Mouse (Mus musculus) forebrain, embryonic 15.5 days (tissue): ENCODE data around the gene Ank. TPM values are rescaled to one million over a fixed set of nuclear protein-coding genes. Genes with fewer than 3 reads are reported as not detected.

ENCODE experiments used
- ATAC-seq: fragments of 200-750 bp; cut with Nextera tagmentation; replicated peaks from 2 replicates; pipeline ENCODE4 v1.8.0; 2017; ENCODE audit warnings: mild to moderate bottlenecking, moderate TSS enrichment, moderate library complexity
- H3K27ac ChIP-seq: fragments of 300-500 bp; sonication (generic); replicated peaks from 2 replicates; pipeline ENCODE4 v1.5.1; 2015; ENCODE audit warnings: mild to moderate bottlenecking, inconsistent platforms
- H3K27me3 ChIP-seq: fragments of 300-500 bp; sonication (generic); 2 replicates; pipeline ENCODE4 v1.6.1; 2015; ENCODE audit warnings: inconsistent platforms
- H3K36me3 ChIP-seq: fragments of 300-500 bp; sonication (generic); 2 replicates; pipeline ENCODE4 v1.6.1; 2015; ENCODE audit warnings: mild to moderate bottlenecking, inconsistent platforms
- H3K4me1 ChIP-seq: fragments of 300-500 bp; sonication (generic); 2 replicates; pipeline ENCODE4 v1.6.1; 2015; ENCODE audit warnings: inconsistent platforms
- H3K4me2 ChIP-seq: fragments of 300-500 bp; sonication (generic); replicated peaks from 2 replicates; pipeline ENCODE4 v1.6.1; 2015; ENCODE audit warnings: mild to moderate bottlenecking, inconsistent platforms
- H3K4me3 ChIP-seq: fragments of 300-500 bp; sonication (generic); 2 replicates; pipeline ENCODE4 v1.5.1; 2015; ENCODE audit warnings: mild to moderate bottlenecking, inconsistent platforms
- H3K9ac ChIP-seq: fragments of 300-500 bp; sonication (generic); replicated peaks from 2 replicates; pipeline ENCODE4 v1.6.1; 2015; ENCODE audit warnings: mild to moderate bottlenecking, inconsistent platforms
- H3K9me3 ChIP-seq: fragments of 300-500 bp; sonication (generic); 2 replicates; pipeline ENCODE4 v1.6.1; 2016; ENCODE audit warnings: inconsistent platforms
- WGBS: fragments of 180-500 bp; shearing (Covaris S2); methylation state at CpG from one replicate; pipeline ENCODE4 v1.1.7; 2015; ENCODE audit warnings: mixed read lengths; 5-methylcytosine and 5-hydroxymethylcytosine counted together
- polyA plus RNA-seq: library from polyadenylated mRNA; unstranded; fragments of >200 nt; fragmentation: Nextera tagmentation; extraction: Ambion mirVana; gene quantifications from 2 replicates; pipeline ENCODE4 v1.2.1, GENCODE M21; 2015

The Ank gene
- polyA plus RNA-seq, 1 experiment from 2014 or later: 16.7 TPM

DNA sequence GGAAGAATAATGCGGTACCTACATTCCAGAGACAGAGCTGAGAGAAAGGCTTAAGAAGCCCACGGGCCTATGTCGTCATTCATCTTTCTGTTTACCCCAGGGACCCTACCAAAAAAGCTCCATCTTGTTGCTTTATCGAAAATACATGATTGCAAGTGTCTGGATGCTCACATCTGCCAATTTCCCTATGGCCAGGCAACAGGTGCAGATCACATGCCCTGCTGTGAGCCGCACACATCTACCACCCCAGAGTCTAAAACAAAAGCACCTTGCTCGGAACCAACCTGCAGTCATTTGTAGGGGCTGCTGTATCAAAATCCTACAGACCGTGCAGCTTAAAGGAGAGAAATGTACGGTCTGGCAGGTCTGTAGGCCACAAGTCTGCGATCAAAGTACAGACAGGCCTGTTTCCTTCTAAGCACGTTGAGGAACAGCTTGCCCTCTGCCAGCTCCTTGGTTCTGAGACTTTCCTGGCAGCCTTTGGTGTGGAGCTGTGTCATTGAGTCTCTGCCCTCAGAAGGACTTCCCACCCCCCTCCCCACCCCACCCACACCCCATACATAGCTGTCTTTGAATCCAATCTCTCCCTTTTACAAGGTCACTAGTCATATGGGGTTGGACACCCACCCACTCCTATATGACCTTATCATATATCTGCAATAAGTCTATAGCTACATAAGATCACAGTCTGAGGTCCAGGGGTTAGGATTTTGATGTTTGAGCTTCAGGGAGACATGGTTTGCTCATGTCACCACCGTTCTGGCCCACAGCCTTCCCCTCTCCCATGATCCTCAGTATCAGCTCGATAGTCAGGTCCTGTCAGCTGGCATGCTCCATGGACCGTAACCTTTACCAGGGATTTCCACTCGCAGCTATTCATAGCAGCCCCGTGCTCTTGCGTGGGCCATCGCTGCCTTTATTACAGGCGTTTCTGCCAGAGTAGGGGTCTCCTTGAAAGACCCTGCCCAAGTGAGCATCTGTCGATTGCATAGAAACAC lies 84.9 kb downstream of the Ank start:
- Histone ChIP-seq H3K4me3 (no peak overlapping the region), H3K36me3 (0 out of 2 replicates have a peak, but pooled peaks cover 3% of the 10 kb centered on the region), H3K9me3 (no peaks in the 10 kb centered on the region), H3K27me3 (no peaks in the 10 kb centered on the region), H3K9ac (no peak overlapping the region), H3K4me1 (peaks cover 3% of the 10 kb centered on the region; the same call in 1 of the 2 replicates), H3K27ac (no peak overlapping the region), H3K4me2 (no peak overlapping the region)
- WGBS: 91% methylated on average over 19 of the region's 19 CpGs
- ATAC-seq: no peak

DNA sequence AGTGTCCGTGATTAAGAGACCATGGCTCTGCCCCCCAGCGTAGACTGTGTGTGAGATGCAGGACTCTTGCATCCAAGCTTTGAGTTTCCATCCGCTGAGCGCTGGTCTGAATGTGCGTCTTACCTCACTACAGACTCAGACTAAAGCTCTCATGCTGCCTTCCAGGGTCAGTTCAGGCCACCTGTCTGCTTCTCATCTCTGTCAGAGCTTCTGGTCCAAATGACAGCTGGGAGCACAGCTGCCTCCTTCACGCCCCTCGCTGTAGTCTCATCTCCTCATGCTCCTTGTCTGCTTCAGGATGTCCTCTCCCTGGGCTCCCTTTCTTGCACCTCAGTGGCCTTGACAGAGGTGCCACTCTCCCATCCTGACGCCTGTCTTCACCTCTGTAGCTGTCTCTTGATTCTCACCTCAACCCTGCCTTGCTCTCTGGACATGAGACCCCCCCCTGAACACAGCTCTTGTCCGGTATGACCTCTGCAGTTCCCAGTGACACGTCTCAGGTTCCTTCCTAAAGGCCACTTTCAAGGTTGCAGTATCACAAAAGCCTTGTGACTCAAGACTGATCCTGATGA lies 85.7 kb downstream of the Ank start:
- WGBS: 88% methylated on average over 10 of the region's 10 CpGs
- H3K27me3 ChIP-seq: no peaks in the 10 kb centered on the region
- H3K36me3 ChIP-seq: 0 out of 2 replicates have a peak, but pooled peaks cover 4% of the 10 kb centered on the region
- H3K9me3 ChIP-seq: no peaks in the 10 kb centered on the region
- H3K4me3 ChIP-seq: no peak overlapping the region
- H3K4me2 ChIP-seq: no peak overlapping the region
- H3K27ac ChIP-seq: no peak overlapping the region
- no peak overlapping the region for H3K9ac ChIP-seq
- ATAC-seq: no peak
- peaks cover 3% of the 10 kb centered on the region; the same call in 1 of the 2 replicates for H3K4me1 ChIP-seq

DNA sequence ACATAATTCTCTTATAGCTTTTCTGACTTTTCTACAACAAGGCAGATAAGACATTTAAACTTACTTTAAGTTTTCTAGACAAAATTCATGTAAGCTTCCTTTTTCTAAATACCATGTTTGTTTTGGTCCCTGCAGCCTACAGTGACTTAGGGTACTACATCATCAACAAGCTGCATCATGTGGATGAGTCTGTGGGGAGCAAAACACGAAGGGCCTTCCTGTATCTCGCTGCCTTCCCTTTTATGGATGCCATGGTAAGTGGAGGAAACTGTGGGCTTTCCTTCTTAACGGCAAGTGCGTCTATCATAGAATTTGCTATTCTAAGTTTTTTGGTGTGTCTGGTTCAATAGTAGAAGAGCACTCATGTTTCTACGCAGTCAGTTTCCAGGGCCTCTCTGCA lies 87.1 kb downstream of the Ank start:
- Histone ChIP-seq H3K9me3 (no peaks in the 10 kb centered on the region), H3K36me3 (peaks cover 8% of the 10 kb centered on the region; the same call in 1 of the 2 replicates), H3K27ac (no peak overlapping the region), H3K27me3 (no peaks in the 10 kb centered on the region), H3K9ac (no peak overlapping the region), H3K4me1 (peaks cover 6% of the 10 kb centered on the region), H3K4me2 (no peak overlapping the region), H3K4me3 (no peak overlapping the region)
- WGBS: 92% methylated on average over 5 of the region's 5 CpGs
- no peak for ATAC-seq

DNA sequence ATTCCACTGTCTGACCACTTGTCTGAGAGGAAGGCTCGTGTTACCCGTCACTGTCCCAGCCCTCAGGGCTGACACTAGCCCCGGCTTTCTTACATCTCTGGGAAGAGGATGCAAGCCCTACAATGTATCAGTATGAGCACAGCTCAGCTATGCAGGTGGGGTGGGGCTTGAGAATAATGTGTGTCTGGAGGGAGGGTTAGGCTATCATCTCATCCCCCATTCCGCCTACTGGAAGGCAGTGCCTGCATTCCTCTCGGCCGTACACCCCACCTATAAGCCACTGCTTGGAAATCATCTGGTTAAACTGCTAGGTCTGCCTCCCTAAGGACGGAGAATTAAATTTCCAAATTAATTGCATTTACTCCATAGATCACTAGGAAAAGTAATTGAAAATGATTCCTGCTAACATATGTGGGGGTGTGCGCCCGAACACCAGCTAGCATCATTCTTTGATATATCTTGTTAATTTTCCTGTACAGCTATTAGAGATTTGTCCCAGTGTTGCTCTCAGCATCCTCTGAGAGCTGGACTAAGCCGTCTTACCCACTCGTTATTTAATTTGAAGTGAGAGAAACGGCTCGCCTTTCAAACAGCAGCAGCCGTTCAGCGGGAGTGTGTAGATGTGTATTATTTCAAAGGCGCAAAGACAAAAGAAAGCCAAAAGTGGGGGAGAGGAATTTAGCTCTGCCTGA lies 92.1 kb downstream of the Ank start:
- ATAC-seq: peak; percentile 35
- WGBS: 32% methylated on average over 16 of the region's 16 CpGs
- H3K9ac ChIP-seq: no peak overlapping the region
- no peaks in the 10 kb centered on the region for H3K27me3 ChIP-seq
- no peak overlapping the region for H3K4me3 ChIP-seq
- H3K9me3 ChIP-seq: no peaks in the 10 kb centered on the region
- peak overlapping the region; percentile 31 for H3K27ac ChIP-seq
- H3K4me1 ChIP-seq: peaks cover 12% of the 10 kb centered on the region
- 0 out of 2 replicates have a peak overlapping the region, but pooled peaks have one; percentile 10 for H3K4me2 ChIP-seq
- peaks cover 10% of the 10 kb centered on the region; the same call in 1 of the 2 replicates for H3K36me3 ChIP-seq

DNA sequence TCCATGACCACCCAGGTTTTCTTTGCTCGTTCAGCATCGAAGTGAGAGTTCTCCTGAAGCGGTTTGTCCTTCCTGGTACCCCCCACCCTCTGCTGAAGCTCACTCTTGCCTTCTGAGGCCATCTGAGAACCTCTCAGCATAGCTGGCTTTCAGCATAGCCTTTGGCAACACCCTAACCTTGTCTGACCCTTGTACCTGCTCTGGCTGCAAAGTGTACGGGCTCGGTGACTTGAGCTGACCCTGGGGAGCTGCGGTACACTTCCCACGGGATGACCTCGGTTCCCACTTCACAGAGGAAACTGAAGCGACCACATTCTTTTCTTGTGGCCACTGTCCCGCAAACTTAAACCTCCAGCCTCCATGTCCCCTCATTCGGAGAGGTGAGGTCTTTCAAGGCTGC lies 93.8 kb downstream of the Ank start:
- Histone ChIP-seq H3K9me3 (no peaks in the 10 kb centered on the region), H3K4me3 (no peak overlapping the region), H3K27ac (no peak overlapping the region), H3K36me3 (peaks cover 10% of the 10 kb centered on the region; the same call in 1 of the 2 replicates), H3K4me1 (peaks cover 17% of the 10 kb centered on the region), H3K4me2 (no peak overlapping the region), H3K9ac (no peak overlapping the region), H3K27me3 (no peaks in the 10 kb centered on the region)
- WGBS: 88% methylated on average over 11 of the region's 11 CpGs
- ATAC-seq: no peak

DNA sequence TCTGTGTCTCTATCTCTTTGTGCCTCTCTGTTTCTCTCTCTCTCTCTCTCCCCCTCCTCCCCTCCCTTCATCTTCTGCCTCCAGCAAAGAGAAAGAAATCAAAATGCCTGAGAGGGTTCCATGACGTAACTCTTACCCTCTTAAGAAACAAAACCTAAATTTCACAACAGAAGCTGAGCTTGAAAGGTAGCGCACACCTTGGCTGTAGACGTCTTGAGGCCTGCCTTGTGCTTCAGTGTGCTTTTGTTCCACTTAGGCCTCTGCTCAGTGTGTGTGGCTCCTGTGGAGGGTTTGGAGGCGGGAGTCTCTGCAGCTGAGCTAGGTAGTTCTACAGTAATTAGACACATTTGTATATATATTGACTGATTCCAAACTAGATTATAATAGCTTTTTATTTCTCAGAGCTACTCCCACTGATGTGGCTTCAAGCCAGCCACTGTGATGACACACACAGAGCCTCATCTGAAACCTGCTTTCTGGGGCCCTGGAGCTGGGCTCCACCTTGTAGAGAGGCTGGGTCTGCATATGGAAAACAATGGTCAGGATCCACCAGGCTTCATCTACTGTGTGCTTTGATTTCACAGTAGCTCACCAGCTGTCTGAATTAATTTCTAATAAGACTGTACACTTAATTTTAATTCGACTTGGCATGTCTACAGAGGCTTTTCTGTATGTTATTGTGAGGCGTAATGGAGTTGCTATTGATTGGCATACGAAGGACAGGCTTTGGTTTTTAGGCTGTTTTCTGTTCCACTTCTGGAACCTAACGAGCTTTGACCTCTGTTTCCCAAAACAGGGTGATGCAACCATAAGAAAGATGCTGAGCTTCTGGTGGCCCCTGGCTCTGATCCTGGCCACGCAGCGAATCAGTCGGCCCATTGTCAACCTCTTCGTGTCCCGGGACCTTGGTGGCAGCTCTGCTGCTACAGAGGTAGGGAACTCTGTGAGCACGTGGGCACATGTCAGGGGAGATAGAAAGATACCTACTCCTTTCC lies 97.9 kb downstream of the Ank start:
- Histone ChIP-seq H3K4me3 (no peak overlapping the region), H3K4me1 (peaks cover 6% of the 10 kb centered on the region), H3K9ac (no peak overlapping the region), H3K27ac (peak overlapping the region; percentile 34; the same call in 1 of the 2 replicates), H3K4me2 (no peak overlapping the region), H3K27me3 (no peaks in the 10 kb centered on the region), H3K36me3 (peaks cover 22% of the 10 kb centered on the region; the same call in 1 of the 2 replicates), H3K9me3 (no peaks in the 10 kb centered on the region)
- WGBS: 58% methylated on average over 14 of the region's 14 CpGs
- ATAC-seq: peak; percentile 39; the same call in 1 of the 2 replicates

DNA sequence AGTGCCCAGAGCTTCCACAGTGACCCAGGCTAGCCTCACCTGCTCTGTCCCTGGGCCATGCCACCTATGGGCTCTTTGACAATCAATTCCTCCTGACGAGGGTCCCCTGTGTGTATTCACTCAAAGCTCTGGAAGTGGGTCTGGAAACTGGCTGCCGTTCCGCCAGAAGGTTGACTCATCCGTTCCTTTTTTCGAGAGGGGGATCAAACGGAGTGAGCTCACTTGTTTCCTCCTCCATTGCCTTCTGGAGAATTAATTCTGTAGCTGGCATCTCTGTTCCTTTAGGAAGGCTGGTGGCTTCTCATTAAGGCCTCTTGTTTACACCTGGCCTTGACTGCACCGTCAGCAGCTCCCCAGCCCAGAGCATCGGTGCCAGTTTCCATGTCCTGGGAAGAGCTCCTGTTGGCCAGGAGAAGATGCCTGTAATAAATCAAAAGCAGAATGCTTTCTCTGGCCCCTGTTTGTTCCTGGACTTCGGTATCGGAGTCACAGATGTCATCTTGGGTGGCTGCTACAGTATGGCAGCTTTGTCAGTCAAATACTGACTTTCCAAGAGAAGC lies 99.2 kb downstream of the Ank start:
- H3K4me3 ChIP-seq: no peak overlapping the region
- H3K4me2 ChIP-seq: no peak overlapping the region
- no peaks in the 10 kb centered on the region for H3K27me3 ChIP-seq
- no peak overlapping the region for H3K9ac ChIP-seq
- no peak for ATAC-seq
- H3K9me3 ChIP-seq: no peaks in the 10 kb centered on the region
- H3K36me3 ChIP-seq: peaks cover 22% of the 10 kb centered on the region; the same call in 1 of the 2 replicates
- H3K4me1 ChIP-seq: peaks cover 5% of the 10 kb centered on the region; the same call in 1 of the 2 replicates
- WGBS: 83% methylated on average over 10 of the region's 10 CpGs
- H3K27ac ChIP-seq: no peak overlapping the region

DNA sequence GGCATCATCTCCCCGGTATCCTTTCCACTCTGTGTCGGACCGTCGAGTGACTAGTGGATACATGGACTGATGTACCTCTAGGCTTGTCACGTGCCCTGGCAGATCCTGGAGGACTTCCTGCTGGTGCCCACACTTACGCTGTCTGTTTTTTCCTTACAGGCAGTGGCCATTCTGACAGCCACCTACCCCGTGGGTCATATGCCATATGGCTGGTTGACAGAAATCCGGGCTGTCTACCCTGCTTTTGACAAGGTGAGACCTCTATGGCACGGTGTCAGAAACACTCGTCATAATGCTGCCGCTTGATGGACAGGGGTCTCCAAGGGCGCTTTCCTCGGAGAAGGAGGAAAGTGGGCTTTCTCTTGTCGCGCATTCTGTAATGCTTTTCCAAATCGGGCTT lies 100.9 kb downstream of the Ank start:
- 93% methylated on average over 16 of the region's 16 CpGs for WGBS

DNA sequence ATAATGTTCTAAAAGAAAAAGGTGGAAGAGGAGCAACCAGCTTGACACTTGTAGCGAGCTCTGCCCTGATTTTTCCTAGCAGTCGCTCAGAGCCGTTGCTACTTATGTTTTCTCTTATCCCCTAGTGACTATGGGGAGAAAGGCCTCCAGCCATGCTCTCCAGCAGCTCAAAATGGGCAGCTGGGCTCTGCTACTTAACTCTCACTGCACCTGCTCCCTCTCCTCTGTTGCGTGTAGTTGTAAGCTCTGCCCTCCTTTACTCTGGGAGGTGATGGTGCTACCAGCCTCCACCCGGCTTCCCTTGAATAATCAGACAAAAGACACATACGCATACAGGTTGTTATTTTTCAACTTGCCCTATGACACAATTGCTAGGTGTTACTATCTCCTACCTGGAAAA lies 101.9 kb downstream of the Ank start:
- peaks cover 20% of the 10 kb centered on the region; the same call in 1 of the 2 replicates for H3K36me3 ChIP-seq
- H3K27me3 ChIP-seq: no peaks in the 10 kb centered on the region
- no peaks in the 10 kb centered on the region for H3K9me3 ChIP-seq
- no peak overlapping the region for H3K4me3 ChIP-seq
- H3K27ac ChIP-seq: no peak overlapping the region
- H3K9ac ChIP-seq: no peak overlapping the region
- WGBS: 79% methylated on average over 6 of the region's 6 CpGs
- H3K4me1 ChIP-seq: peaks cover 5% of the 10 kb centered on the region; the same call in 1 of the 2 replicates
- H3K4me2 ChIP-seq: no peak overlapping the region
- no peak for ATAC-seq

More for the DNA sequence above, 100.9 kb downstream of the Ank start:
- no peak for ATAC-seq
- Histone ChIP-seq H3K4me2 (no peak overlapping the region), H3K4me1 (peaks cover 5% of the 10 kb centered on the region; the same call in 1 of the 2 replicates), H3K27me3 (no peaks in the 10 kb centered on the region), H3K36me3 (peaks cover 20% of the 10 kb centered on the region; the same call in 1 of the 2 replicates), H3K9ac (no peak overlapping the region), H3K9me3 (no peaks in the 10 kb centered on the region), H3K27ac (no peak overlapping the region), H3K4me3 (no peak overlapping the region)

DNA sequence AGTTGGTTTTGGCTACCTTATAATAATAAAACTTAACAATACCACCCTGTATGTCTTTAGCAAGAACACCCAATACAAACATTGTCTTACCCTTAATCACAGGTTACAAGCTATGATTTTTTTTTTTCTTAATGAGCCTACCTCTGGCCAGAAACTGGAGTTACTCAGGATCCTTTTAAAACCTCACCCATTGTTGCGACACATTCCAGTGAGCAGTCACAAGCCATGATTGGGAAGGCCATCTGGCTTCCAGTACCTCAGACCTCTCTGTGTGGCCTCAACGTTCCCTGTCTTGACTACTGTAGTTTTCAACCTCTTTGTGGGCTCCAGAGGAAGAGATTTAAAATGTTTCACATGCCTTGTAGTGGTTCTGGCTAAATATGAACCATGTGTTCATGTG lies 103.4 kb downstream of the Ank start:
- no peak for ATAC-seq
- Histone ChIP-seq H3K9me3 (no peaks in the 10 kb centered on the region), H3K4me2 (no peak overlapping the region), H3K4me3 (no peak overlapping the region), H3K36me3 (peaks cover 17% of the 10 kb centered on the region; the same call in 1 of the 2 replicates), H3K4me1 (peaks cover 2% of the 10 kb centered on the region), H3K27ac (no peak overlapping the region), H3K27me3 (no peaks in the 10 kb centered on the region), H3K9ac (no peak overlapping the region)
- WGBS: 72% methylated on average over 2 of the region's 2 CpGs
